Mouse (Mus musculus) neural tube, embryonic 11.5 days (tissue): Measurements from ENCODE around the gene Eno2. TPM values are rescaled to one million over a fixed set of nuclear protein-coding genes. Genes with fewer than 3 reads are reported as not detected.
A peak's percentile ranks its signal among the peaks of the same experiment; 100 is the strongest.
"Not testable (repeated sequence)": the region's sequence is repeated elsewhere in the genome, so short reads cannot be mapped to it uniquely, and the experiment has no call there.

Experiments used
- ATAC-seq: fragments of 200-750 bp; cut with Nextera tagmentation; 2 replicates; pipeline ENCODE4 v1.8.0; 2017; ENCODE audit warnings: moderate number of reproducible peaks, mild to moderate bottlenecking, moderate TSS enrichment, moderate library complexity; ENCODE audit not compliant: insufficient read depth, low FRiP score, low TSS enrichment
- DNase-seq: peaks from one replicate; pipeline ENCODE4 v3.0.0-alpha.2; 2015; ENCODE audit warnings: low spot score
- H3K27ac ChIP-seq: fragments of 300-500 bp; sonication (generic); 2 replicates; pipeline ENCODE4 v1.5.1; 2014; ENCODE audit warnings: low read depth, mild to moderate bottlenecking, low read length
- H3K27me3 ChIP-seq: fragments of 300-500 bp; sonication (generic); 2 replicates; pipeline ENCODE4 v1.6.1; 2014; ENCODE audit warnings: mild to moderate bottlenecking, low read length, mixed read lengths; ENCODE audit not compliant: control insufficient read depth, insufficient read depth
- H3K36me3 ChIP-seq: fragments of 300-500 bp; sonication (generic); 2 replicates; pipeline ENCODE4 v1.6.1; 2014; ENCODE audit warnings: mild to moderate bottlenecking, low read length, moderate library complexity, mixed read lengths; ENCODE audit not compliant: control insufficient read depth, insufficient read depth
- H3K4me1 ChIP-seq: fragments of 300-500 bp; sonication (generic); 2 replicates; pipeline ENCODE4 v1.6.1; 2014; ENCODE audit warnings: low read length, mixed read lengths; ENCODE audit not compliant: control insufficient read depth, insufficient read depth
- H3K4me2 ChIP-seq: fragments of 300-500 bp; sonication (generic); 2 replicates; pipeline ENCODE4 v1.6.1; 2014; ENCODE audit warnings: low read depth, mild to moderate bottlenecking, moderate library complexity
- H3K4me3 ChIP-seq: fragments of 300-500 bp; sonication (generic); 2 replicates; pipeline ENCODE4 v1.5.1; 2014; ENCODE audit warnings: low read depth, low read length
- H3K9ac ChIP-seq: fragments of 300-500 bp; sonication (generic); 2 replicates; pipeline ENCODE4 v1.6.1; 2014; ENCODE audit warnings: mild to moderate bottlenecking, low read length
- H3K9me3 ChIP-seq: fragments of 300-500 bp; sonication (generic); 2 replicates; pipeline ENCODE4 v1.6.1; 2016; ENCODE audit warnings: low read length; ENCODE audit not compliant: control insufficient read depth
- WGBS: fragments of 180-500 bp; shearing (Covaris S2); extraction: QIAGEN DNeasy Blood & Tissue Kit; methylation state at CpG from one replicate; pipeline ENCODE4 v1.1.7; 2014; 5-methylcytosine and 5-hydroxymethylcytosine counted together
- polyA plus RNA-seq: library from polyadenylated mRNA; unstranded; fragments of >200 nt; fragmentation: Nextera tagmentation; extraction: Ambion mirVana; gene quantifications from 2 replicates; pipeline ENCODE4 v1.2.1, GENCODE M21; 2014

The Eno2 gene
- polyA plus RNA-seq, 1 experiment from 2014 or later = 9.8 TPM

DNA sequence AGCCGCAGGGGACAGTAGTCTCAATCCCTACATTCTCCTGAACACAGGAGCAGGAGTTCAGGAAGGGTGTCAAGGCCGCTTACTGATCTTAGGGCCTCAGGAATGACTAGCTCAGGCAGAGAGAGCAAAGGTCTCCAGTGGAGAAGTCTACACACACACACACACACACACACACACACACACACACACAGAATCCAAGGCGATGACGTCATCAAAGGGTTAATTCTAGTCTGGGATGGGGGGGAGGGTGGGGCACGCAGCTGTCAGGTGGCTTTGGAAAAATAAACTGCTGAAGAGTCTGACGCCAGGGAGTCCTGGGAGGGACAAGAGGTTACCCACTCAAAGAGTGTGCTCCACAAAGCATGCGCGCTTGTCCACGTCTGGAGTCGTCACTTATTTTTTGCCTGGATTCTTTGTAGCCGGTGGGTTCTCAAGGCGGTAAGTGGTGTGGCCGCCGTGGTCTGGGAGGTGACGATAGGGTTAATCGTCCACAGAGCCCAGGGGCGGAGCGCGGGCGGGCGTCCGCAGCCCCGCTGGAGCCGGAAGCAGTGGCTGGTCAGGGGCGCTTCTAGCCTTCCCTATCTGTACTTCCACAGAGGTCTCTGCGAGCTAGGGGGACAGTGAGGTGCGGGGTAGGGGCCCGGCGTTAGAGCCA is 39.0 kb upstream of the Eno2 start, which contains the start of gene Spsb2:
Gene Spsb2 (plus strand): TSS at position 304 of the 655 bp plus-strand sequence.
- Histone ChIP-seq H3K4me2 (peak within 1 kb of the TSS; percentile 99), H3K9me3 (no peaks in the 10 kb centered on the region), H3K9ac (peak within 1 kb of the TSS; percentile 65), H3K4me3 (peak within 1 kb of the TSS; percentile 52), H3K27ac (peak within 1 kb of the TSS; percentile 77), H3K36me3 (peaks cover 7% of the 10 kb centered on the region; the same call in 1 of the 2 replicates), H3K27me3 (no peaks in the 10 kb centered on the region), H3K4me1 (peaks cover 14% of the 10 kb centered on the region)
- WGBS = 5% methylated on average over 29 of the region's 29 CpGs
- ATAC-seq (peak; percentile 40), DNase-seq (peak; percentile 76)

DNA sequence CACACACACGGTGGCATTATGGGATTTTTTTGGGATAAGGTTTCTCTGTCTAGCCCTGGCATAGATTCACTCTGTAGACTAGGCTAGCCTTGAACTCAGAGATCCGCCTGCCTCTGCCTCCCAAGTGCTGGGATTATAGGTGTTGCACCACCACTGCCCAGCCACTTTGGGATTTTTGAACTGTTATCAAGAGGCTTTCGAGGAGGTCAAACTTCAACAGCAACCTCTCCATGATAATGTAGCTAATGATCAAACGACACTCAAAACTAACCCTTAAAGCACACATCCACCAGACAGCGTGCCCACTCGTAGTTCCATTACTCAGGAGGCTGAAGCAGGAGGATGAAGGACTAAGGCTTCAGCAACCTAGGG is 38.5 kb upstream of the Eno2 start:
- Histone ChIP-seq H3K36me3 (peaks cover 7% of the 10 kb centered on the region; the same call in 1 of the 2 replicates), H3K4me2 (peak overlapping the region; percentile 99), H3K27ac (no peak overlapping the region), H3K27me3 (no peaks in the 10 kb centered on the region), H3K4me1 (peaks cover 14% of the 10 kb centered on the region), H3K9ac (no peak overlapping the region), H3K4me3 (peak overlapping the region; percentile 52), H3K9me3 (no peaks in the 10 kb centered on the region)
- DNase-seq = no peak
- ATAC-seq = no peak
- 84% methylated on average over 6 of the region's 6 CpGs for WGBS

DNA sequence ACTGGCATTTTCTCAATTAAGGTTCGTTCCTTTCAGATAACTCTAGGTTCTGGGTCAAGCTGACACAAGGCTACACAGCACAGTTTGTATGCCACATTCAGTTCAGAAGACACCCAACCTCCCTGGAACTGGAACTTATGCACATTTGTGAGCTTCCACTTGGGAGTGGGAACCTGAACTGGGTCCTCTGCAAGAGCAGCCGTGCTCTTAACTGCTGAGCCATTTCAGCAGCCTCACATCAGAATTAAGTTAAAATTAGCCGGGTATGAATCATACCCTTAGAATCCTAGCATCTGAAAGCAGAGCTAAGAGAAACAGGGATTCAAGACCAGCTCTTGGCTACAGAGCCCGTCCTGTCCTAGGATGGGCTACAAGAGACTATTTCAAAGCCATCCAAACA is 37.9 kb upstream of the Eno2 start:
- Histone ChIP-seq H3K36me3 (peaks cover 7% of the 10 kb centered on the region; the same call in 1 of the 2 replicates), H3K4me2 (no peak overlapping the region), H3K4me1 (peaks cover 14% of the 10 kb centered on the region), H3K9me3 (no peaks in the 10 kb centered on the region), H3K27ac (no peak overlapping the region), H3K9ac (no peak overlapping the region), H3K4me3 (no peak overlapping the region), H3K27me3 (no peaks in the 10 kb centered on the region)
- no peak for ATAC-seq
- no peak for DNase-seq
- WGBS = 91% methylated on average over 4 of the region's 4 CpGs

DNA sequence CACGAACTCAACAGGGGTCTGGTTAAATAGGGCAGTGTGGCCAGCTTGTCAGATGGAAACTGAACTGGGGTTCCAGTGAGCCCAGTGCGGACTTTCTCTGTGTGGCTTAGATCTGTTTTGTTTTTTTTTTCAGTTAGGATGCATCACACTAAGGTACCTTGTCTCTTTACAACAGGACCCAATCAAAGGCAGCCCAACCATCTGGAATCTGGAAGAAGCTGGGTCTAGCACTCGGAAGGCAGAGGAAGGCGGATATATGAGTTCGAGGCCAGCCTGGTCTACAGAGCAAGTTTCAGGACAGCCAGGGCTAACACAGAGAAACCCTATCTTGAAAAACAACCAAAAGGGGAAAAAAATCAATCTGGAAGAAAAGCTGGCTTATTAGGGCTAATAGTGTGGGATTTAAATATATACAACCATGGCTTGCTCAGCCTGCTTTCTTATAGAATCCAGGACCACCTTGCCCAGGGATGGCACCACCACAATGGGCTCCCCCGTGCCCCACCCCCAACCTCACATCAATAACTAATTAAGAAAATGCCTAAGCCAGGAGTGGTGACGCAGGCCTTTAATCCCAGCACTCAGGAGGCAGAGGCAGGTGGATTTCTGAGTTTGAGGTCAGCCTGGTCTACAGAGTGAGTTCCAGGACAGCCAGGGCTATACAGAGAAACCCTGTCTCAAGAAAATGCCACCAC is 37.1 kb upstream of the Eno2 start:
- no peak for DNase-seq
- Histone ChIP-seq H3K4me3 (no peak overlapping the region), H3K36me3 (peaks cover 2% of the 10 kb centered on the region; the same call in 1 of the 2 replicates), H3K4me2 (peak overlapping the region; percentile 67), H3K27me3 (no peaks in the 10 kb centered on the region), H3K9ac (no peak overlapping the region; the same call in 1 of the 2 replicates), H3K27ac (no peak overlapping the region), H3K4me1 (peaks cover 14% of the 10 kb centered on the region), H3K9me3 (no peaks in the 10 kb centered on the region)
- ATAC-seq = no peak
- WGBS = 76% methylated on average over 7 of the region's 7 CpGs

DNA sequence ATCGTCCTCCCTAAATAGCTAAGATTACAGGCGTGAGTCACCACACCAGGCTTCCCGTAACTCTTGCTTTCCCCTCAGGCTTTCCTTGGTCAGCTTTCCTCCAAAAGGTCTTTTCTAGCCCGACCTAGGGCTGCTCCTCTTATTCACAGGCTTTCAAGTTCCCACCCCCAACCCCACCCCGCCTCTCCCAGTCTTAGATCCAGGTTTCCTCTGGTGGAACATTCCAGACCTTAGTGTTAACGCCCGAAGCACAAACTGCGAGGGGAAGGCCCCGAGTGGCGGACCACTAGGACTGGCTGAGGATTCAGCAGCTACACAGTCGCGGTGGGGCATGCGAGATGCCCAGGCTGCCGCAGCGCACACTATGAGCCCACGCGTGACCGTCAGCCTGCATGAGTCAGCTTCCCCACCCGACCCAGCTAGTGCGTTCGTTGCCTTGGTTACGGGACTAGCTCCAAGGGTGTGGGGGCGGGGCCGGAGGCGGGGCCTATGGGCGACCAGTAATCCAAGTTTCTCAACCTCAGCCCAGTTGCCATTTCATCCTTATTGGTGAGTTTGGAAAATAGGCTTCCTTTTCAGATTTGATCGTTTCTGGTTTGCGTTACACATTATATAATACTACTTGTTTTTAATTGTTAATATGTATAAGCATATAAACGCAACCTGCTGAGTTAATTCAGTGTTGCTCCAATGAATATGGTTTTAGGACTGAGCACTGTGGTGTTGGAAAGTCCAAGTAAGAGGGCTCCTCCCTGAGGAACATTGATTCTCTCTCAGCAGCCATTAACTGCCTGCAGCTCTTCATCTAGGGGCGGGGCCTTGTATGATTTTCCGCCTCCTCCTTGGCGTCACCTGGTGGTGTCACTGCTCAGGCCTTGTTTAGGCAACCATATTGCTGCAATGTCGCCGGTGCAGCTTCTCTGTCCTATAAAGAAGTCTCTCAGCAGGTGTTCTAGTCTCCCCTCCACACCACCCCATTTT is 36.2 kb upstream of the Eno2 start:
- Histone ChIP-seq H3K4me1 (peaks cover 14% of the 10 kb centered on the region), H3K9me3 (no peaks in the 10 kb centered on the region), H3K36me3 (no peaks in the 10 kb centered on the region), H3K9ac (peak overlapping the region; percentile 54), H3K4me3 (peak overlapping the region; percentile 39), H3K4me2 (peak overlapping the region; percentile 67), H3K27me3 (no peaks in the 10 kb centered on the region), H3K27ac (0 out of 2 replicates have a peak overlapping the region, but pooled peaks have one; percentile 53)
- peak; percentile 80 for ATAC-seq
- WGBS = 2% methylated on average over 34 of the region's 34 CpGs
- DNase-seq = peak; percentile 91

DNA sequence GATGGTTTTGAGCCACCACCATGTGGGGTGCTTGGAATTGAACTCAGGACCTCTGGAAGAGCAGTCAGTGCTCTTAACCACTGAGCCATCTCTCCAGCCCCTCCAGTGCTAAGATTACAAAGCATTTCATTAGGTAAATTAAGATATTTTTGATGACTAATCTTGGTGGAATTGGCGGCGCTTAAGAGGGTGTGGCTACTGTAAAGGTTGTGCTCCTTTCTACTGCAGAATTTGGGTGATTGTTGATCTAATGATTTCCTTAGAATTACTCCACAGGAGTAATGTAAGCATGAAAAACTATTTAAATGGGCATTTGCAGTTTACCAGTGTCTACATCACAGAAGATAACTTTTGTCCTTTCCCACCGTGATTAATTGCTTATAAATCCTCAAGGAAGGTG is 34.9 kb upstream of the Eno2 start:
- WGBS = 93% methylated on average over 3 of the region's 3 CpGs
- H3K9ac ChIP-seq = no peak overlapping the region
- no peak for DNase-seq
- H3K36me3 ChIP-seq = no peaks in the 10 kb centered on the region
- no peaks in the 10 kb centered on the region for H3K27me3 ChIP-seq
- H3K4me2 ChIP-seq = no peak overlapping the region
- no peak overlapping the region for H3K4me3 ChIP-seq
- no peaks in the 10 kb centered on the region for H3K9me3 ChIP-seq
- H3K27ac ChIP-seq = no peak overlapping the region
- no peak for ATAC-seq
- peaks cover 10% of the 10 kb centered on the region for H3K4me1 ChIP-seq

DNA sequence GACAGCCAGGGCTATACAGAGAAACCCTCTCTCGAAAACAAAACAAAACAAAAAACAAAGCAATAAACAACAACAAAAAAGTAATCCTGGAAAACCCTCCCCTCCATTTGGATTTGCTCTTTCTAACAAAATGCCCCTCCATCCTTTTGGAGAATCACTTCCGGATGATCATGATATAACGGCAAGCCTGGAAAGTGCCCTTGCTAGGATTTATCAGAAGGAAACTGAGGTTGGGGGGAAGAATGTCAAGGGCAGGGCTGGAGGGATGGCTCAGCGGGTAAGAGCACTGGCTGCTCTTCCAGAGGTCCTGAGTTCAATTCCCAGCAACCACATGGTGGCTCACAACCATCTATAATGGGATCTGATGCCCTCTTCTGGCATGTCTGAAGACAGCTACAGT is 34.2 kb upstream of the Eno2 start:
- DNase-seq, H3K36me3 ChIP-seq, H3K27me3 ChIP-seq, H3K4me1 ChIP-seq, H3K9ac ChIP-seq, ATAC-seq, H3K9me3 ChIP-seq, H3K4me3 ChIP-seq, H3K4me2 ChIP-seq, H3K27ac ChIP-seq: not testable (repeated sequence)
- WGBS = 94% methylated on average over 4 of the region's 4 CpGs

DNA sequence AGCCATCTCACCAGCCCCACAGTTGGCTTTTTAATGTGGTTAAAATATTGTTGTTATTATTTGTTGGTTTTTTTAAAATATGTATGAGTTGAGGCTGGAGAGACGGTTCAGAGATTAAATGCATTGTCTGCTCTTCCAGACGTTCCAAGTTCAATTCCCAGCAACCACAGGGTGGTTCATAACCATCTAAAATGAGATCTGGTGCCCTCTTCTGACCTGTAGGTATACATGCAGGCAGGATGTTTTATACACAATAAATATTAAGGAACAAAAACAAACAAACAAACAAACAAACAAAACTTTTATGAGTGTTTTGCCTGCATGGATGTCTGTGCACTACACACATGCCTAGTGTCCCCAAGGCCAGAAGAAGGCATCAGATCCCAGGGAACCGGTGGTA is 33.6 kb upstream of the Eno2 start:
- WGBS = 70% methylated on average over 3 of the region's 3 CpGs
- H3K9me3 ChIP-seq = no peaks in the 10 kb centered on the region
- H3K4me3 ChIP-seq = no peak overlapping the region
- ATAC-seq (no peak), DNase-seq (no peak)
- no peak overlapping the region for H3K9ac ChIP-seq
- no peak overlapping the region for H3K4me2 ChIP-seq
- H3K27ac ChIP-seq = no peak overlapping the region
- no peaks in the 10 kb centered on the region for H3K27me3 ChIP-seq
- peaks cover 7% of the 10 kb centered on the region; the same call in 1 of the 2 replicates for H3K4me1 ChIP-seq
- H3K36me3 ChIP-seq = no peaks in the 10 kb centered on the region
